Mouse (Mus musculus) bone marrow, adult 2 months (tissue): ENCODE data around the gene Slc22a14. TPM values are rescaled to one million over a fixed set of nuclear protein-coding genes. Genes with fewer than 3 reads are reported as not detected.
"Not testable (repeated sequence)": the region's sequence is repeated elsewhere in the genome, so short reads cannot be mapped to it uniquely, and the experiment has no call there.

Source experiments
- H3K27ac ChIP-seq: fragments of 200-500 bp; 2 replicates; pipeline ENCODE4 v1.5.1; 2012; ENCODE audit warnings: low read depth, mild to moderate bottlenecking, control low read depth, inconsistent platforms, low read length; ENCODE audit not compliant: control insufficient read depth, poor library complexity, insufficient read depth
- H3K4me1 ChIP-seq: fragments of 200-500 bp; 2 replicates; pipeline ENCODE4 v1.6.1; 2011; ENCODE audit warnings: low read length; ENCODE audit not compliant: control insufficient read depth, insufficient read depth
- H3K4me3 ChIP-seq: fragments of 200-500 bp; replicated peaks from 2 replicates; pipeline ENCODE3; 2011; ENCODE audit warnings: mild to moderate bottlenecking, low read depth, low read length, control low read depth; ENCODE audit not compliant: control insufficient read depth
- CTCF ChIP-seq: fragments of 200-500 bp; IDR thresholded peaks from 2 replicates; pipeline ENCODE4 v1.5.1; 2011; ENCODE audit warnings: low read length, control low read depth; ENCODE audit not compliant: control insufficient read depth, insufficient read depth
- POLR2A ChIP-seq: fragments of 200-500 bp; IDR thresholded peaks from 2 replicates; pipeline ENCODE4 v1.6.1; 2011; ENCODE audit warnings: low read depth, mild to moderate bottlenecking, control low read depth, low read length, borderline replicate concordance; ENCODE audit not compliant: control insufficient read depth
- WGBS: fragments of 180-500 bp; shearing (Covaris S2); methylation state at CpG from one replicate; pipeline ENCODE4 v1.1.7; 2018; 5-methylcytosine and 5-hydroxymethylcytosine counted together
- polyA plus RNA-seq: library from polyadenylated mRNA; stranded (reverse); fragments of >200 nt; gene quantifications from 2 replicates; pipeline ENCODE4 v1.2.4, GENCODE M21; 2011; ENCODE audit warnings: low replicate concordance; ENCODE audit not compliant: missing spikeins, insufficient read depth, insufficient read length

Gene Slc22a14
- polyA plus RNA-seq, 1 experiment, result 8.0 TPM

- Histone ChIP-seq H3K27ac (no peak overlapping the region), H3K4me3 (no peak overlapping the region), H3K4me1 (no peaks in the 10 kb centered on the region)
- WGBS, result 60% methylated on average over 2 of the region's 2 CpGs
- no peak for TF ChIP-seq CTCF
These were observed 145.7 kb downstream of the Slc22a14 start for GRCm38 (mm10) chr9:119219667-119220066.

DNA sequence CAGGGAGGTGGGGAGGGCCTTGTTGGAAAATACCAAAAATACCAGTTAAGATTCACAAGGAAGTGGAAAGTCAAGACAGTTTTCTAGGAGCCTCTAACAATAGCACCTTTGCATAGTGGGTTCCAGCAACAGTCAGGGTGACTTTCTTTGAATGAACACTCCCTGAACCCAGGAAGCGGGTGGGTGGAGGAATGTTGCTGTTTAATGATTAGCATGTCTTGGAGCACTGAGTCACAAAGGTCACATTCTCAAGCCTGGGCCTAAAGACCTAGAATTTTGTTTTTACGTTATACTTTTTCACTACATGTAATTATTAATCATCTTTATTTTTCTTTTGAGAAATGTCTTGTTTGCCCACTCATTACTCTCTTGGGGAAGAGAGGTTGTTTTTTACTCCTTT is 150.0 kb downstream of the Slc22a14 start:
- not testable (repeated sequence) for H3K4me3 ChIP-seq, H3K27ac ChIP-seq, H3K4me1 ChIP-seq
- 80% methylated on average over 2 of the region's 2 CpGs for WGBS

DNA sequence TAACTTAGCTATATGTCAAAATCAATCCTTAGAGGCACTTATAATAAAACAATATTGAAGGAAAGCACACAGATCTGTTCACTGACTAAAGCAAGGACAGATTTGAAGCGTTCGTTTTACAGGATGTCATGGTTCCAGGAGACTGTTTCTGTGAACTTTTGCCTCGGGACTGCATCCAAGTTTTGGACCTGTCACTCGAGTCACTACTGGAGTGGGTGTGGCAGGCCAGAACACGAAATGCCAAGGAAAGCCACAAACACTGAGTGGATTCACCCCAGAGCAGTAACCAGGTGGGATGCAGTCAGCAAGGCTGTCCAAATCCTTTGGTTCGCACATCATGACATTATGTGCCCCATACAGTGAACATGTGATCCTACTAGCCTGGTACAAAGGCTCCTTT is 150.8 kb downstream of the Slc22a14 start:
- TF ChIP-seq CTCF (no peak), POLR2A (no peak)
- Histone ChIP-seq H3K27ac (no peak overlapping the region), H3K4me3 (no peak overlapping the region), H3K4me1 (no peaks in the 10 kb centered on the region)
- 79% methylated on average over 6 of the region's 6 CpGs for WGBS

GRCm38 (mm10) chr9:119212996-119213395 is 152.4 kb downstream of the Slc22a14 start:
- no peak overlapping the region for H3K27ac ChIP-seq
- H3K4me1 ChIP-seq, result no peaks in the 10 kb centered on the region
- TF ChIP-seq CTCF (no peak), POLR2A (no peak)
- 75% methylated on average over 8 of the region's 8 CpGs for WGBS
- H3K4me3 ChIP-seq, result no peak overlapping the region

- no peak within 1 kb of the TSS for H3K4me3 ChIP-seq
- H3K4me1 ChIP-seq, result no peaks in the 10 kb centered on the region
- 85% methylated on average over 4 of the region's 4 CpGs for WGBS
- TF ChIP-seq POLR2A (no peak), CTCF (no peak)
- no peak within 1 kb of the TSS for H3K27ac ChIP-seq
These were observed 156.4 kb downstream of the Slc22a14 start, which contains the start of gene Slc22a13 for GRCm38 (mm10) chr9:119208998-119209397. Gene Slc22a13, minus strand, starts transcription at chr9:119209098.

DNA sequence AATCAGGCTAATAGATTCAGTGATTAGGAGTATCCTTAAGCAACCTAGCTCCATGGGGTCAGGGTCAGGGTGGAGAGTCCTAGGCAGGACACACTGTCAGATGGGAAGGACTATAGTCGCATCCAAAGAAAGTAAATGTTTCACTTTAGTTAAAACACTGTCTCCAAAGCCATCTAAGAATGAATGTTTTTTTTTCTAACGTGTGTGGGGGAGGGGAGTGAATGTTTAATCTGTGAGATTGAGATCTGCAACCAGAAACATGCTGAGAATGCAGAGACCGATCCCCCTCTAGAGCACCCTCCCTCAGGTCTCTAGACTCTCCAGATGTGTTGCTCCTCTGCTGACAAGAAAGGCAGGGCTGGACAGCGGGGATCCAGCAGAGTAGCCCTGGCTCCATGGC is 158.2 kb downstream of the Slc22a14 start:
- Histone ChIP-seq H3K4me1 (no peaks in the 10 kb centered on the region), H3K4me3 (no peak overlapping the region), H3K27ac (no peak overlapping the region)
- WGBS, result 72% methylated on average over 4 of the region's 4 CpGs
- TF ChIP-seq POLR2A (no peak), CTCF (no peak)

GRCm38 (mm10) chr9:119206666-119207065 is 158.7 kb downstream of the Slc22a14 start:
- H3K27ac ChIP-seq, result no peak overlapping the region
- TF ChIP-seq POLR2A (no peak), CTCF (no peak)
- no peak overlapping the region for H3K4me3 ChIP-seq
- H3K4me1 ChIP-seq, result no peaks in the 10 kb centered on the region
- 72% methylated on average over 2 of the region's 2 CpGs for WGBS

GRCm38 (mm10) chr9:119205756-119206155 is 159.6 kb downstream of the Slc22a14 start:
- no peak overlapping the region for H3K4me3 ChIP-seq
- TF ChIP-seq CTCF (no peak), POLR2A (no peak)
- H3K27ac ChIP-seq, result no peak overlapping the region
- WGBS, result 83% methylated on average over 5 of the region's 5 CpGs
- H3K4me1 ChIP-seq, result no peaks in the 10 kb centered on the region

GRCm38 (mm10) chr9:119203617-119204016 is 161.7 kb downstream of the Slc22a14 start:
- TF ChIP-seq CTCF (no peak), POLR2A (no peak)
- 92% methylated on average over 9 of the region's 9 CpGs for WGBS
- Histone ChIP-seq H3K4me1 (no peaks in the 10 kb centered on the region), H3K4me3 (no peak overlapping the region), H3K27ac (no peak overlapping the region)

DNA sequence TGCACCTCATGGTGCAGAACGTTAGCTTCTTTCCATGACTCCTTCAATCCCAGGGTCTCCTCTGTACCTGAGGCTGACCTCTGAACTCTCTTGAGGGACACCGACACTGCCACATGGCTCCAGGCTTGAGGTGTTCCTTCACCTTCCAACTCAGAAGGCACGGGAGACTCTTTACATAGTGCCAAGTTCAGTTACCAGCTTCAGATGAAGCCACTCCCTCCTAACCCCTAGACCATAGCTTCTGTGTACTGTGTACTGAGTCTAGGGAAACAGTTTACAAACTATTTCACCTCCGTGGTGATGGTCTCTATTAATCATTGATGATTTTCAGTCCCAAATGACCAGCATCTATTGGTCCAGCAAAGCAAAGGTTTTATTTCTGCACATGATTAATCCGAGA is 163.7 kb downstream of the Slc22a14 start:
- Histone ChIP-seq H3K4me1 (no peaks in the 10 kb centered on the region; the same call in 1 of the 2 replicates), H3K4me3 (no peak overlapping the region), H3K27ac (no peak overlapping the region)
- no peak for TF ChIP-seq CTCF
- TF ChIP-seq POLR2A, result no peak
- 78% methylated on average over 5 of the region's 5 CpGs for WGBS
